Mouse (Mus musculus): ENCODE results near the gene Far1.

Gene Far1

GRCm38 (mm10) chr7:113513286-113513962 lies at the start of gene Far1:
TSS of gene Far1 (plus strand) at chr7:113513834.
- DNase-seq, result peak; percentile 98

DNA sequence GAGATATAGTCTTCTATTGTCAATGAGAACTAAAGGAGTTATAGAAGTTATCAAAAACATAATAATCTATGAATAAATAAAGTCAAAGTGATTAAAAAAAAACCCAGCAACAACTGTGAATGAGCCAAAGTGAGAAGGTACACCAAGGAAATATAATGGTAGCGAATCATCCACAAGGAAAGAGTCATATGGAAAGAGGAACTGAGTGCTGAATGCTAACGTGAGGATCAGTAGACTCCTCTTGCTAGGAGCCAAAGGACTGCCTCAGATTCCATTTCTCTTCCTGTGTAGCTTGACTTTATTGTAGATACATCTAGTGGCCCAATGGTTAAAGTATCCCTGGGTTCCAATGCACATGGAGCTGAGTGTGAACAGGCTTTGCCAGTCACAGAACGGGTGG lies 45.3 kb upstream of the Far1 start:
- DNase-seq, result no peak

- no peak for DNase-seq
Observed at GRCm38 (mm10) chr7:113470671-113471070, 43.0 kb upstream of the Far1 start.

DNA sequence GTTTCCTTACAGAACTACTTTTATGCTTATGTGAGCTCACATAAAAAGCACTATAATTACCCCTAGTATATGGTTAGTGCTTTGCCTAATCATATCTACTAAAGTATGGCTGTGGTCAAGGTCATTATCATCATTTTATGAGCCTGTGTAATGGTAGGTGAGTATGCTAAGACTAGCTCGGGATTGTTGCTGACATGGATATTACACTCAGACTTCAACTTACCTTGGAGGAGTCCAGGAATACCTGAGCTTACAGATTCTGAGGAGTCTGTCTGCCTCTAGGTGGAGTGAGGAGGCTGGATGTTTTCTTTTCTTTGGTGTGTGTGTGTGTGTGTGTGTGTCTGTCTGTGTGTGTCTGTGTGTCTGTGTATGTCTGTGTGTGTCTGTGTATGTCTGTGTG lies 42.0 kb upstream of the Far1 start:
- DNase-seq, result no peak

DNA sequence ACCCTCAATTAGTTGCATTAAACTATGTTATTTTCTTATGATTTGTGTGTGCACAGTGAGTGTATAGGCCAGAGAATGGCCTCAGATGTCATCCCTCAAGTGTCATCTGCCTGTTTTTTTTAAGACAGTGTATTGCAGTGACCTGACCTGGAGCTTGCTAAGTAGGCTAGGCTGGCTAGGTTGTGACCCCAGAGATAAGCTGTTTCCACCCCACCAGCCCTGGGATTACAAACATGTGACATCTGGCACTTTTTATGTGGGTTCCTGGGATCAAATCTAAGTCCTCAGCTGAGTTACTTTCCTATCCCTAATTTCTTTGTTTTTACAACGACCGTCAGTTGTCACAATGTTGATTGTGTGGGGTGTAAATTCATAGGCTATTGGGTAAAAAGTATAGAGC lies 17.8 kb upstream of the Far1 start:
- no peak for DNase-seq

DNA sequence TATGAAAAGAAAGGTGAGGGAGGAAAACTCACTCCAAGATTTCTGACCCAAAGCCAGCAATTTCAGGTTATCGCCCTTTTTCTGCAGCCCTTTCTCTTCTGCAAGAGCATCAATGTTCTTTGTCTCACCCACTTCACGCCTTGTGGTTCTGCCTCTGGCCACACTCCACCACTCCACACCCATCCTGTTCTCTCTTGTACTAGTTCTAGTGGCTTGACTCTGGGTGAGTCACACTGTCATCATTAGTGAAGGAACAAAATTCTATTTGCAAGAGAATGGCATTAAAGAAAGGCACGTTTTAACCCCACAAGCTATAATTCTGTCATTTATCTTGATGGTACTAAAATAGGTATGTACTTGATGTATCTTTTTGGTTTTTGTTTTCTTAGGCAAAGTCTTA lies 15.2 kb upstream of the Far1 start:
- DNase-seq, result no peak

DNA sequence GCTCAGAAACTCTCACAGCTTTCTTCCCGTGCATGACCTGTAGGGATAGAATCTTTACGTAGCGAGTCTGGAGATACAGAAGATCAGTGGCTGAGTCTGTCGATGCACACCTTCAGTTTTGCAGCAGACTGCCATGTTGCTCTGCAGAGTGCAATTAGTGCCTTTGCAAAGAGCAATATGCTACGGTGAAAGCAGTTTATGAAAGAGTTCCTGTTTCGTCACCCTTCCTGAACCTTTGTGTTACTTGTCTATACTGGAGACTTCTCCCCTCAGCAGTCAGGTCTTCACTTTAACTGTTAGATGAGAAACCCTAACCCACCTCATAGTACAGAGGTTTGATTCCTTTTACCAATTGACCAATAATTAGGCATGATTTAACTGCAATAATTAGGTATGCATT lies 13.8 kb upstream of the Far1 start:
- no peak for DNase-seq

DNA sequence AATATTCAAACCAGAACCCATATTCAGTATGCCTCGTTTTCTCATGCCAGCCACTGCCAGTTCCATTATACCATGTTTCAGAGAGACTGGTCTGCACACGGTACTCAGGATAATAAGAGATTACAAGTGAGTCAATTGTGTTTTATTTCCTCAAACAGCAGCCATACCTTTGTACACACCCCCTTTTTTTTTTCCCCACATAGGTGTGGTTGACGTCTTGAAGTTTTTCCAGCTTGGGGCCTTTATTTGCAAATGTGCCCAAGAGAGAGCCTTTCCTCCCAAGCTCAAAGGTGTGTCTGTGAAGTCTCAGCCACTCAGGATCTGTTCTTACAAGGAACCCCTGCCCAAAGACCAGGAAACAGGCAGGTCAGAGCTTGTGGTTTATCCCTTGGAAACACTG lies 11.2 kb upstream of the Far1 start:
- no peak for DNase-seq

DNA sequence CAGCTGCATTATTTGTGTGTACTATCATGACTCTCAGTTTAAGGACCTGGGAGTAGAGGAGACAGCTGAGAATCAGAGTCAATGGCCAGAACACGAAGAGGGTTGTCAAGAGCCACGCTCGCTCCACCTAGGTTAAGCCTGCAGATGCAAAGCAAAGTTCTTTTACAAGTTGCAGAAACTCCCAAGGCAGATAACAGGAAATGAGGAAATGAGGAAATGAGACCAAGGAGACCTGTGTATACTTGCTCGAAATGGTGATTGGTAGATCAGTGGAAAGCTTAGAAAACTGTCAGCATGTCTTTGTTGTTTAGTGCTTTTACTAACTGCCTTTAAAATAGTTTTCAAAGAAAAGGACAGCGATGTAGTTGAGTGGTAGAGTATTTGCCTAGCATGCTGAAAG lies 8.6 kb upstream of the Far1 start:
- no peak for DNase-seq

GRCm38 (mm10) chr7:113505516-113506045 lies 8.1 kb upstream of the Far1 start:
- no peak for DNase-seq

- no peak for DNase-seq
Observed at GRCm38 (mm10) chr7:113507846-113508245, 5.8 kb upstream of the Far1 start.

GRCm38 (mm10) chr7:113511396-113511795 lies 2.2 kb upstream of the Far1 start:
- DNase-seq, result no peak

DNA sequence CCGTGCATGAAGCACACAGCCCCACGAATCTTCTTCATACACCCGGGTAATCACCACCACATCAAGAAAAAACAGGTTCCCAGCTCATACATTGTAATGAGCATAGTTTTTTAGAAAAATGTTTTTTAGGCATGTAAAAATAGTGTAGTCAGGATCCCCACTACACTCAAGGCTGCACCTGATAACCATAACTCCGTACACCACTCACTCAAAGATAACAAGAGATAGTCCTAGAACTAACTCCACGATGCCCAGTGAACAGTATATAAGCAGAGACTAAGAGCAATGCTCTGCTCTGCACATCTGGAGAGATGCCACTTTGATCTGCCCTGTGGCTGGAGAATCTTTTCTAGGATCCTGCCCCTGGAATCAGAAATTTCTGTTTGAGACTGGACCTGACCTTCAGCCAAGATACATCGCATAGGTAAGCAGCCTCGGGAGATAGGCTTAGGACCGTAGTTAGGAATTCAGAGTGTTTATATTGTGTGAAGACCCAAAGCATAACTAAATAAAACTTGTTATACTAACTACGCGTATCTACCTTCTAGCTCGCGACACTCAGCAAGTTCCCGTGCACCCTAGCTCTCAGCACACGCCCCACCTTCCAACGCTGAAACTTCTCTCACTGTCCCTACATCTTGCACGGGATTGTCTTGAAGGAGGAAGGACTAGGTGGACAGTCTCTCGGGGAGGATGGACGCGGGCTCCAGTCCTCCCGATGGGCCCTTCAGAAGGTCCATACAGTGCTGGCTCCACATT lies 928 bp upstream of the Far1 start:
- peak; percentile 15 for DNase-seq

- DNase-seq, result no peak
Observed at GRCm38 (mm10) chr7:113513963-113514649, 472 bp downstream of the Far1 start.

DNA sequence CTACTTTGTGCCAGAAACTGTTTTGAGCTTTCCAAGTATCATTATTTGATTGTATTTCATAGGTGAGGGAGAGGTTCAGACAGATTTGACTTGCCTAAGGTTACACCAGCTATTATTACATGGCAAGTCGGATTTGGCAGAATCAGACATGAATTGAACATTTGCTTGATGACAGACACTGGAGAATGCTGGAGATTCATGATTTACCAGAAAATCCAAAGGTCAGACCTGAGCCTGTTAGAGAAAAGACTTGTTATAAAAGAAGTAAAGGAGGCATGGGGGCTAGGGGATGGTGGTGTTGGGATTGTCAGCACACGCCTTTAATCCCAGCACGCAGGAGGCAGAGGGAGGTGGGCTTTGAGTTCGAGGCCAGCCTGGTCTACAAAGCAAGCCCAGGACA lies 2.2 kb downstream of the Far1 start:
- DNase-seq, result no peak

GRCm38 (mm10) chr7:113518419-113518818 lies 4.8 kb downstream of the Far1 start:
- DNase-seq, result no peak

DNA sequence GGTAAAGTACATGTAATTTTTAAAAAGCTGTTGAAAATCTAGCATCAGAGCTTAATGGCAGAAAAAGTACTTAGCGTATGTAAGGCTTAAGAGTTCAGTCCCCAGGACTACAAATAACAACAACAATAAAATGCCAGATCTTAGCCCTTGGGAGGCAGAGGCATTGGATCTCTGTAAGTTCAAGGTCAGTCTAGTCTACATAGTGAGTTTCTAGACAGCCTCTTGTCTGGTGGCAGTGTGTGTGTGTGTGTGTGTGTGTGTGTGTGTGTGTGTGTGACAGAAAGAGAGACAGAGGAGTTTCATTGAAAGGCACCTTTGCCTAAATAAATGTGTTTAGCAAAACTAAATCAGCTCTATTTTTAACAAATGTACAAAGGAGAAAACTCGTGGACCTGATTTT lies 5.3 kb downstream of the Far1 start:
- no peak for DNase-seq

DNA sequence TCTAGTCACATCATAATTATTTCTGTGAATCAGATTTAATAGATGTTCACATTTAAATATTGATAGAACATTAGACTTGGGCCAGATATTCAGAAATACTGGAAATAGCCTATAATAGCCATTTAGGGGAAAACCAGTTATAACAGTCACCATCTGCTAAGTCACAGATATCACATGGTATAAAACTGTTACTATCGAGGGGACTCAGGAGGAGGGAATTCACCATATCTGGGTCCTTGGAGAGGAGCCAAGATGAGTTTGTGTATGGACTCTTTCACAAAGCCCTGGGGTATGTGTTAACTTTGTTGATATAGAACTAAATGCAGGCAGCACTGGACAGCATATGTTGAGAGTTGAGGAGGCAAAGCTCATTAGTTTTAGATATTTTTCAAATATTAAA lies 29.5 kb downstream of the Far1 start:
- DNase-seq, result no peak

DNA sequence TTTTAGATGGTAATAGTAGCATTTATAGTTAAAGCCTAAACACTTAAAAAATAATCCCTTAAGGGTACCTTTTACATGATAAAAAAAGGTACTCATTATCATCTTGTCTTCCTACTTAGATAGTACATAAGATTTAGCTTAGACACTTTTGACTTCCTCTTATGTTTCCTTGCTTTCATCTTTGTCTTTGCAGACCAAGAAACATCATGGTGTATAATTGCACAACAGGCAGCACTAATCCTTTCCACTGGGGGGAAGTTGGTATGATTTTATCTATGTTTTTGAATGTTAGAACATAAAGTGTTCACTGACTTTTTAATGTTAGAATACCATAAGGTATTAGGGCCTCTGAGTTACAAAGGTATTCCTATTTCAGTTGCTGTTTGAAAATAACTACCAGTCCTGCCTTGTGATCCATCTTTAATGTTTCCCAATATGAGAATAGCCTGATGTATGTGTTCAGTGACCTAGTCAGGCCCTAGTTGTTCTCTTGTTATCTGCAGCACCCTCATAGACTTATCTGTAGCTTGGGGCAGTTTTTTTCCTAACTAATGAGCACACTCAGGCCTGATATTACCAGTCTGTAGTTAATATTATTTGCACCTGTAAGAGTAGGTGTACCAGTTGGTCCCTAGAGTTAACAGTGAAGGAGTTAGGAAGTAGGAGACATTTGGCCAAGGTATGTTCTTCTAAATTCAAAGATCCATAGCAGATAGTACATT lies 38.3 kb downstream of the Far1 start:
- DNase-seq, result no peak

DNA sequence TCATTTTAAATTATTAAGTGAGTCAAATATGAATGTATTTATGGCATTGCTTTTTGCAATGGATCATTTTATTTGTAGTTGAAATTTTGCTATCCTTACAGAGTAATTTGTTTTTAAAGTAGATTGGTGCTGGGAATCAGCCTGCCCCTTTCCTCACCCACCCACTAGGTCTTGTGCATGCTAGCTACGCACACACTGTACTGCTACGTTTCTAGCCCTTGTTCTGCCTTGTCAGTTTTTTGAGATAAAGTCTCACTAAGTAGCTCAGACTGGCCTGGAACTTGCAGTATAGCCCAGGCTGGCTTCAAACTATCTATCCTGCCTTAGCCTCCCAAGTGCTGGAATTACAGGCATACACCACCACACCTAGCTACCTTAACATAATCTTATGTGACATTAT lies 38.9 kb downstream of the Far1 start:
- DNase-seq, result no peak

GRCm38 (mm10) chr7:113556138-113556537 lies 42.5 kb downstream of the Far1 start:
- DNase-seq, result no peak

DNA sequence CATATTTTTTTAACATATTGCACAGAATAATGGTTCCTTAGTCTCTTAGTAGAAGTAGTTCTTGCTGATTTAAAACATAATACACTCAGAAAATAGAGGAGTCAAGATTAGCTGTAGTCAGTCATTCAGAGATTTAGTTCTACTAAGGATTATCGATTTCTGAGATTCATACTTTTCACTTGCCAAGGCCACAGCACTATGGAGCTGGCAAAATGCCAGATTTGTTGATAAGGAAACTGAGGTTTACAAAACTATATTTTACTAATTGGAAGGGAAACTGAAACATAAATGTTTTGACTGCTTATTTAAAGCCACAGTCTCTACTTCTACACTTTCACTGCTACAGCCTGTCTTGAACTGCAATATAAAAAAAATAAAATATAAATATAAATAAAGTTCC lies 53.3 kb downstream of the Far1 start:
- DNase-seq, result no peak

DNA sequence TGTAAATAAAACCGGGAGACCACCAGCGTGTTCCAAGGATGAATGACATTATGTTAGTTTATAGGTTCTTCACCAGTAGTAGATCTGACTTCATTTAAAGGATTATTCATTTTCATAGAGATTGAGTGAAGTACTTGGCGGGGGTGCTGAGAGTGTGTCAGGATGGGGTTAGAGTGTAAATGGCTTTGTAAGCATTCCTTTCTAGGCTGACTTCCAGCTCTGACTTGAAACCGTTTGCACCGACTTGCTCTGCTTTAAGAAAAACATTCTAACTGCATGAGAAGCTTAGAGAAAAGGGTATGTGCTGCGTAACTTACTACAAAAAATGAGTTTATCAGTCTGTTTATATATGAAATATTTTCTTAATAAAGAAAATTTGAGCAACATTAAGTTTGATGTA lies 57.5 kb downstream of the Far1 start:
- no peak for DNase-seq

Measured in cerebellum, adult 8-10 months (tissue).